Mouse (Mus musculus) limb, embryonic 10.5 days (tissue): ENCODE data around the gene Il20rb. TPM values are rescaled to one million over a fixed set of nuclear protein-coding genes. Genes with fewer than 3 reads are reported as not detected.

Experiments used
- DNase-seq: peaks from one replicate; pipeline ENCODE4 v3.0.0-alpha.2; 2017; ENCODE audit warnings: low spot score
- H3K27ac ChIP-seq: fragments of 300-500 bp; sonication (generic); 2 replicates; pipeline ENCODE4 v1.5.1; 2016; ENCODE audit warnings: mild to moderate bottlenecking
- H3K27me3 ChIP-seq: fragments of 300-500 bp; sonication (generic); 2 replicates; pipeline ENCODE4 v1.6.1; 2016; ENCODE audit warnings: low read depth, mild to moderate bottlenecking; ENCODE audit not compliant: poor library complexity, severe bottlenecking
- H3K36me3 ChIP-seq: fragments of 300-500 bp; sonication (generic); 2 replicates; pipeline ENCODE4 v1.6.1; 2016; ENCODE audit warnings: mild to moderate bottlenecking, moderate library complexity
- H3K4me1 ChIP-seq: fragments of 300-500 bp; sonication (generic); 2 replicates; pipeline ENCODE4 v1.6.1; 2016
- H3K4me3 ChIP-seq: fragments of 300-500 bp; sonication (generic); 2 replicates; pipeline ENCODE4 v1.5.1; 2016; ENCODE audit warnings: mild to moderate bottlenecking, moderate library complexity
- H3K9me3 ChIP-seq: fragments of 300-500 bp; sonication (generic); replicated peaks from 2 replicates; pipeline ENCODE4 v1.6.1; 2016; ENCODE audit warnings: mild to moderate bottlenecking
- WGBS: fragments of 180-500 bp; shearing (Covaris S2); methylation state at CpG from one replicate; pipeline ENCODE4 v1.1.7; 2016; 5-methylcytosine and 5-hydroxymethylcytosine counted together
- polyA plus RNA-seq: library from polyadenylated mRNA; unstranded; fragments of >200 nt; fragmentation: Nextera tagmentation; extraction: Ambion mirVana; gene quantifications from 2 replicates; pipeline ENCODE4 v1.2.1, GENCODE M21; 2016

Il20rb gene
- polyA plus RNA-seq, 1 experiment from 2014 or later: 1.6 TPM

GRCm38 (mm10) chr9:100491424-100491823 is 4.8 kb upstream of the Il20rb start:
- Histone ChIP-seq H3K4me1 (no peaks in the 10 kb centered on the region), H3K9me3 (no peaks in the 10 kb centered on the region), H3K4me3 (no peak overlapping the region), H3K27ac (no peak overlapping the region), H3K36me3 (peaks cover 16% of the 10 kb centered on the region), H3K27me3 (no peaks in the 10 kb centered on the region)
- DNase-seq: no peak
- WGBS: 93% methylated on average over 1 of the region's 1 CpGs

- no peak overlapping the region for H3K4me3 ChIP-seq
- no peaks in the 10 kb centered on the region for H3K9me3 ChIP-seq
- H3K4me1 ChIP-seq: no peaks in the 10 kb centered on the region
- no peaks in the 10 kb centered on the region for H3K27me3 ChIP-seq
- DNase-seq: no peak
- no peak overlapping the region for H3K27ac ChIP-seq
- peaks cover 16% of the 10 kb centered on the region; the same call in 1 of the 2 replicates for H3K36me3 ChIP-seq
- 93% methylated on average over 6 of the region's 6 CpGs for WGBS
Measured at GRCm38 (mm10) chr9:100488969-100489368, 2.4 kb upstream of the Il20rb start.

GRCm38 (mm10) chr9:100488056-100488713 is 1.6 kb upstream of the Il20rb start:
- Histone ChIP-seq H3K9me3 (no peaks in the 10 kb centered on the region), H3K27me3 (no peaks in the 10 kb centered on the region), H3K36me3 (peaks cover 17% of the 10 kb centered on the region; the same call in 1 of the 2 replicates), H3K4me3 (no peak overlapping the region), H3K27ac (no peak overlapping the region), H3K4me1 (no peaks in the 10 kb centered on the region)
- 81% methylated on average over 7 of the region's 7 CpGs for WGBS
- DNase-seq: no peak

GRCm38 (mm10) chr9:100483318-100483717 is 3.3 kb downstream of the Il20rb start:
- Histone ChIP-seq H3K36me3 (peaks cover 13% of the 10 kb centered on the region; the same call in 1 of the 2 replicates), H3K27ac (no peak overlapping the region)
- DNase-seq: no peak

GRCm38 (mm10) chr9:100481626-100482025 is 5.0 kb downstream of the Il20rb start:
- 74% methylated on average over 6 of the region's 6 CpGs for WGBS

More at GRCm38 (mm10) chr9:100483318-100483717, 3.3 kb downstream of the Il20rb start:
- no peak overlapping the region for H3K4me3 ChIP-seq
- WGBS: 90% methylated on average over 5 of the region's 5 CpGs
- H3K4me1 ChIP-seq: no peaks in the 10 kb centered on the region
- H3K9me3 ChIP-seq: no peaks in the 10 kb centered on the region
- H3K27me3 ChIP-seq: no peaks in the 10 kb centered on the region

GRCm38 (mm10) chr9:100474056-100474455 is 12.5 kb downstream of the Il20rb start:
- Histone ChIP-seq H3K27ac (no peak overlapping the region), H3K9me3 (no peaks in the 10 kb centered on the region), H3K4me1 (0 out of 2 replicates have a peak, but pooled peaks cover 5% of the 10 kb centered on the region), H3K36me3 (0 out of 2 replicates have a peak, but pooled peaks cover 2% of the 10 kb centered on the region), H3K4me3 (no peak overlapping the region), H3K27me3 (no peaks in the 10 kb centered on the region)
- peak; percentile 7 for DNase-seq
- WGBS: 95% methylated on average over 1 of the region's 1 CpGs

More at GRCm38 (mm10) chr9:100481626-100482025, 5.0 kb downstream of the Il20rb start:
- H3K36me3 ChIP-seq: peaks cover 11% of the 10 kb centered on the region; the same call in 1 of the 2 replicates
- H3K4me1 ChIP-seq: no peaks in the 10 kb centered on the region
- H3K9me3 ChIP-seq: no peaks in the 10 kb centered on the region
- no peak for DNase-seq
- no peak overlapping the region for H3K4me3 ChIP-seq
- H3K27ac ChIP-seq: no peak overlapping the region
- H3K27me3 ChIP-seq: no peaks in the 10 kb centered on the region

- peak; percentile 18 for DNase-seq
- no peaks in the 10 kb centered on the region for H3K9me3 ChIP-seq
- 0 out of 2 replicates have a peak, but pooled peaks cover 5% of the 10 kb centered on the region for H3K4me1 ChIP-seq
- no peak overlapping the region for H3K4me3 ChIP-seq
- WGBS: 89% methylated on average over 6 of the region's 6 CpGs
- 0 out of 2 replicates have a peak, but pooled peaks cover under 1% of the 10 kb centered on the region for H3K36me3 ChIP-seq
- H3K27me3 ChIP-seq: no peaks in the 10 kb centered on the region
- H3K27ac ChIP-seq: no peak overlapping the region
Measured at GRCm38 (mm10) chr9:100473361-100473760, 13.2 kb downstream of the Il20rb start.

GRCm38 (mm10) chr9:100472931-100473330 is 13.7 kb downstream of the Il20rb start:
- Histone ChIP-seq H3K9me3 (no peaks in the 10 kb centered on the region), H3K36me3 (peaks cover 3% of the 10 kb centered on the region; the same call in 1 of the 2 replicates), H3K4me3 (no peak overlapping the region), H3K27me3 (no peaks in the 10 kb centered on the region), H3K4me1 (0 out of 2 replicates have a peak, but pooled peaks cover 5% of the 10 kb centered on the region), H3K27ac (no peak overlapping the region)
- peak; percentile 15 for DNase-seq
- WGBS: 96% methylated on average over 8 of the region's 8 CpGs

- DNase-seq: no peak
- Histone ChIP-seq H3K36me3 (peaks cover 9% of the 10 kb centered on the region; the same call in 1 of the 2 replicates), H3K9me3 (no peaks in the 10 kb centered on the region), H3K4me3 (no peak overlapping the region), H3K27ac (no peak overlapping the region), H3K4me1 (0 out of 2 replicates have a peak, but pooled peaks cover 5% of the 10 kb centered on the region), H3K27me3 (no peaks in the 10 kb centered on the region)
- WGBS: 74% methylated on average over 4 of the region's 4 CpGs
Measured at GRCm38 (mm10) chr9:100471605-100471953, 15.0 kb downstream of the Il20rb start.

GRCm38 (mm10) chr9:100470936-100471604 is 15.5 kb downstream of the Il20rb start:
- H3K27ac ChIP-seq: 0 out of 2 replicates have a peak overlapping the region, but pooled peaks have one; percentile 12
- no peaks in the 10 kb centered on the region for H3K9me3 ChIP-seq
- WGBS: 68% methylated on average over 8 of the region's 8 CpGs
- DNase-seq: no peak
- no peaks in the 10 kb centered on the region for H3K27me3 ChIP-seq
- no peak overlapping the region for H3K4me3 ChIP-seq
- H3K36me3 ChIP-seq: peaks cover 10% of the 10 kb centered on the region; the same call in 1 of the 2 replicates
- H3K4me1 ChIP-seq: 0 out of 2 replicates have a peak, but pooled peaks cover 5% of the 10 kb centered on the region

GRCm38 (mm10) chr9:100470228-100470627 is 16.4 kb downstream of the Il20rb start:
- H3K4me1 ChIP-seq: 0 out of 2 replicates have a peak, but pooled peaks cover 5% of the 10 kb centered on the region
- H3K9me3 ChIP-seq: no peaks in the 10 kb centered on the region
- H3K36me3 ChIP-seq: peaks cover 14% of the 10 kb centered on the region; the same call in 1 of the 2 replicates
- no peak for DNase-seq
- H3K27me3 ChIP-seq: no peaks in the 10 kb centered on the region
- no peak overlapping the region for H3K4me3 ChIP-seq
- no peak overlapping the region for H3K27ac ChIP-seq
- 72% methylated on average over 1 of the region's 1 CpGs for WGBS

GRCm38 (mm10) chr9:100469681-100470080 is 16.9 kb downstream of the Il20rb start:
- no peak for DNase-seq
- Histone ChIP-seq H3K27me3 (no peaks in the 10 kb centered on the region), H3K9me3 (no peaks in the 10 kb centered on the region), H3K27ac (no peak overlapping the region), H3K4me3 (no peak overlapping the region), H3K4me1 (0 out of 2 replicates have a peak, but pooled peaks cover 5% of the 10 kb centered on the region), H3K36me3 (peaks cover 14% of the 10 kb centered on the region; the same call in 1 of the 2 replicates)
- 91% methylated on average over 3 of the region's 3 CpGs for WGBS

GRCm38 (mm10) chr9:100468151-100468550 is 18.4 kb downstream of the Il20rb start:
- 91% methylated on average over 8 of the region's 8 CpGs for WGBS

More at GRCm38 (mm10) chr9:100468151-100468550, 18.4 kb downstream of the Il20rb start:
- Histone ChIP-seq H3K36me3 (peaks cover 17% of the 10 kb centered on the region; the same call in 1 of the 2 replicates), H3K4me3 (no peak overlapping the region), H3K4me1 (0 out of 2 replicates have a peak, but pooled peaks cover 5% of the 10 kb centered on the region), H3K27ac (no peak overlapping the region), H3K27me3 (no peaks in the 10 kb centered on the region), H3K9me3 (no peaks in the 10 kb centered on the region)
- no peak for DNase-seq
